Mouse (Mus musculus) left cerebral cortex, adult 11 months (tissue): ENCODE results near the gene Ntrk3.

Experiments
- DNase-seq: peaks from one replicate; pipeline ENCODE4 v3.0.0; 2022; ENCODE audit warnings: low spot score

The Ntrk3 gene

GRCm38 (mm10) chr7:78578461-78579359 is 159.1 kb downstream of the Ntrk3 start:
- DNase-seq, result no peak

GRCm38 (mm10) chr7:78578111-78578460 is 159.7 kb downstream of the Ntrk3 start:
- DNase-seq, result no peak

DNA sequence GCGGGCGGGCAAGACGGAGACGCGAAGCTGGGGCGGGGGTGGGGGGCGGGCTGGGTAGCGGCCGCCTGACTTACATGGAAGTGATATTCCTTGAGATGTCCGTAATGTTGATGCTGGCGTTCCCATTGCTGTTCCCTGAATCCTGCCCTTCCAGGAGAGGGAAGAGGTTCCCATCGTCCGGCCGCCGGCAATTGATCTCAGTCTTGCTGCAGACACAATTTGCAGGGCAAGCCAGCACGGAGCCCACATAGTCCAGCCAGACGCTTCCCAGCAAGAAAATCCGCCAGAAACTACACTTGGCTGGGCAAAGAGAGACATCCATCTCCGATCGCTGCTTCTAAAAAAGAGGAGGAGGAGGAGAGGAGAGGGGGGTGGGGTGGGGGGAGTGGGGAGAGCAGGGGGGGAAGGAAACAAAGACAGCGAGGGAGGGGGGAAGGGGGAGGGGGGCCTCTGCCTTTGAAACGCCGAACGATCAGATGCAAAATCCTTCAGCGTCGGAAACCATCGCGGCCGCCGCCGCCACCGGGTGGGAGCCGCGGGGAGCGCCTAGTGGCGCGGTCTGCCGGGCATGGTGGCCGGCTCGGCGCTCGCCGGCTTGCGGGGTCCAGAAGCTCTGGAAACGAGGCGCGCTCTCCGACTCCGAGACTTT is 160.2 kb downstream of the Ntrk3 start:
- no peak for DNase-seq

GRCm38 (mm10) chr7:78576706-78577461 is 160.9 kb downstream of the Ntrk3 start:
- DNase-seq, result no peak

DNA sequence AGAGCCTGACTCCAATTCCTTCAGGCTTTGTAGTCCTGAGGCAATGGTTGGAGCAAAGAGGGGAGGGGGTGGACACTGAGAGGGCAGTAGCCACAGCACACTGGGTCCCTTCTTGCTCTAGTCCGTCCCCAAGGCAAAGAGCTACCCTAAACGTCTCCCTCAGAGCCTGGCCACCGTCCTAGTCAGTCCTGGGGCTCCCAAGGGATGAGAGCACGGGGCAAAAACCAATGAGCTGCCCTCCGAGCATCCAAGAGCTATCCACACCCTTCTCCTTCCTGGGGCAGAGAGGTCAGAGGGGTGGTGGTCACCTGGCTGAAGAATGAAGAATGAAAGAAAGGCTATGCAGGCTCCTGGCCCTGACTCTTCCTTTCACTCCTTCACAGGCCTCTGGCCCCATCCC is 161.6 kb downstream of the Ntrk3 start:
- no peak for DNase-seq

DNA sequence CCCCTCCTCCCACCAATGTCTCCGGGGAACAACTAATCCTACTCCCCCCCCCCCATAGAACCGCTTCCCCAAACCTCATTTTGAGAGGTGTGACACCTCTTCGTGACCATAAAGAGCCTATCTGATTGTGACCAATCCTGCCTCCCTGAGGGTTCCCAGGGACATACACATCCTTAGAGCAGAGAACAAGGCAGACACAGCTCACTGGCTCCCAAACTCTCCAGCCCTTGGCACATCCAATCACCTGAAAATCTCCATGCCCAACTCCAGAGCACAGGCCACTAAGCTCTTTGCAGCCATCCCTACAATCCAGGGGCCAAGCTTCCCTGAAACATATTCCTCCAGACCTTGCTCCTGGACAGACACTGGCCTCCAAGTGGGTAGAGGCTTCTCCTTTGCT is 162.3 kb downstream of the Ntrk3 start:
- DNase-seq, result no peak

- no peak for DNase-seq
These were observed 166.6 kb downstream of the Ntrk3 start for GRCm38 (mm10) chr7:78571196-78571595.

DNA sequence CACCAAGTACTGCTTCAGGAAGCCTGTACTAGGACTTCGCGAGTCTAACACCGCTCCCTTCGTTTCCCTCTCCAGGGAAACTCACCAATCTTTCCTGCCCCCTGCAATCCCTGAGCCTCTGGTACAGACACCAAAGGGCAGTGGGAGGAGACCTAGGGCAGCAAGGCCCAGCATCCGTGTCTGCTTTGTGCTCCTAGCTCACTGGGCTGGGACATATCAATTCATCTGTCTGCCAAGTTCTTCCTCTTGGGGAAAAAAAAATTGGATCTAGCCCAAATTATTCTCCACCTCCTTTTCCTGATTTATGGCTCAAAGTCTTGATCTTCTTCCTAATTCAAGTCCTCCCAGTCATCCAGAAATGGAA is 168.6 kb downstream of the Ntrk3 start:
- DNase-seq, result no peak

DNA sequence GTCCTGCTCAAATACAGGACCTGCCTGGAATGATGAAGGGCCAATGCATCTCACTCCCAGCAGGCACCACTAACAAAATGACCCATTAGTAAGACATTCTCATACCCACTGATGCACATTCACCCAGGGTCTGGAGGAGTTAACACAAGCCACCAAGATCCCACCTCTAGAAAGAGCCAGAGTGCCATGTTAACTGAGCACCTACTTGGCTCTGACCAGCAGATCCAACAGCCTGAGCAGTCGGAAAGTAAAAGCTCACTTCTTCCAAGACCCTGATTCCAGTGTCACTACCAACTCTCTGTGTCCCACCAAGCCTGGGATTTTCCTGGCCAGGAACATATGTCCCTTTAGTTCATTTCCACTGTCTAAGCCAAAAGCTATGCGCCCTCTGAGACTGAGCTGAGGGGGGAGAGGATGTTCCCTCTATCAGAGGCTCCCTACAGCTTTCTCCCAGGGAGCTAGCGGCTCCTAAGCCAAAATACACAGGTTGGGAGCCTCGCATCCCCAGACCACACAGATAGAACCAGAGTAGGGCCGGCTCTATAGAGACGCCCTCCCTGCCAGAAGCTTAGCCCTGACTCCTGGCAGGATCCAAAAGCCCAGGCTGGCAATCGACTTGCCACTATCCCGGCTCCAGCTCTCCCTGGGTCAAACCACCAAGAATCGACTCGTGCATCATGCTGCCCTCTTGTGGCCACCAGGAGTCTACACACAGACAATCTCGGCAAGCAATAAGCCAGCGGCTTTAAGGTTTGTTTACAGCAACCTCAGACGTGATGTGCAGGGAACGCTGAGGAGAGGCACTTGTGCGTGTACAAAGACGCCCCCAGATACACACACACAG is 169.2 kb downstream of the Ntrk3 start:
- DNase-seq, result no peak

DNA sequence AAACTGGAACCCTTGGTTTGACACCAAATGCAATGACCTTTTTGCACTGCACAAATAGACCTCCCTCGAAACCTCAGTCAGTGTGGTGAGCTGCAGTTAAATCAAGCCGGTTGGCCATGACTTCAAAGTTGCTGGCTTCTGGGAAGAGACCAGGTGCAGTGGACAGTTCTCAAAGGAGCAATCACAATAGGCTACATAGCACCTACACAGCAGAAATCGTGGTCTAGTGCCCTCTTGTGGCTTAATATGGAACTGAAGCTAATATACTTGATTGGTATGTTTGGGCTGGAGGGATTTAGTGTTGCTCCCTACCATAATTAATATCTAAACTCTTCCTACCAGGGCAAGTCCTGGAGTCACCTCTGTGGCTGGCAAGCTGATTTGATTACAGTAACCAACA is 171.2 kb downstream of the Ntrk3 start:
- no peak for DNase-seq

GRCm38 (mm10) chr7:78565386-78565785 is 172.4 kb downstream of the Ntrk3 start:
- no peak for DNase-seq

GRCm38 (mm10) chr7:78558503-78558902 is 179.3 kb downstream of the Ntrk3 start:
- DNase-seq, result no peak

DNA sequence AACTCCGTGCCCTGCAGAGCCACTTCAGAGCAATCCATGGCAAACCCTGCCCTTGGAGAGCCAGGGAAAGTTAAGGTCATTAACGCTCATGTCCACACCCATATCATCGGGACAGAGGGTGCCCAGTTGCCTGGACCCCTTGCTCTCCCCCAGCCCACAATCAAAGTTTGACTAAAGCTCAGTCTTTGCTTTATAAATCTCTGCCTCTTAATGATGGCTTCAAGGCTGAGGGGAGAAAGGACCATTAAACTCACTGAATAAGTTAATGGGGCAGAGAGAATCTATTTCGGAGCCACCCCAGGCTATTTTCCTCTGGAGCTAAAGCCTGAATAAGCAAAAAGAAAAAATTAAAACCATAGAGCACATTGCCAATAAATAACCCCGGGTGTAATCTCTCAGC is 182.3 kb downstream of the Ntrk3 start:
- no peak for DNase-seq

DNA sequence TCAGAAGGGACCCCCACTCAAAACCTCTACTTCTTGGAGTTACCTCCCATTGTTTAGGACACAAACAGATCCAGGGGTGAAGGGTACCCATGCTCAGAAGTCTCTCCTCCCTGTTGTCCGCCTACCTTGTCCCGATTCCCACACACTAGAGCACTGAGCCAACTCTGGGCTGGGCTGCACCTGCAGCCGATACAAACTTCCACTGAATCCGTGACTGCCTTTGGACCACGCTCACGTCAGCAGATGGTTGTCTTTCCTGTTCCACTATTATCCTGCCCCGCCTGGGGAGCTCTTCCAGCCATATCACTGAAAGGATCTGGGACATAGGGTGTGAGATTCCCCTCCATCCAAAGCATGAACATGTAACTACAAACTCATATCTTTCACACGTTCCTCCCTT is 188.4 kb downstream of the Ntrk3 start:
- no peak for DNase-seq

DNA sequence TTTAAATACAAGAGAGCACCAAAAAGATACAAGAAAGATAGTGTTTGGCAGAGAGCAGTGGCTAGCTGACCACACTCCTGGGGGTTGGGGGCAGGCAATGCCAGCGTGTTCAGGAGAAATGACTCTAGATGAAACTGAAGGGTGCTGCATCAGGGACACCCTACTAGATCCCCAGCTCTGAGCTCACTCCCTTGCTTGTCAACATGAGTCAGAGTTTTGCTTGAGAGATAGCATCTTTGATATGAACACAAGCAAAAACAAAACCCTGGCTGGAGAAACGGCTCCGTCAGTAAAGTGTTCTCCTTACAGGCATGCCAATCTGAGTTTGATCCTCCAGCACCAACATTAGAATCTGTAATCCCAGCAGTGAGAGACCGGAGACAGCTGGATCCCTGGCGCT is 189.1 kb downstream of the Ntrk3 start:
- no peak for DNase-seq

DNA sequence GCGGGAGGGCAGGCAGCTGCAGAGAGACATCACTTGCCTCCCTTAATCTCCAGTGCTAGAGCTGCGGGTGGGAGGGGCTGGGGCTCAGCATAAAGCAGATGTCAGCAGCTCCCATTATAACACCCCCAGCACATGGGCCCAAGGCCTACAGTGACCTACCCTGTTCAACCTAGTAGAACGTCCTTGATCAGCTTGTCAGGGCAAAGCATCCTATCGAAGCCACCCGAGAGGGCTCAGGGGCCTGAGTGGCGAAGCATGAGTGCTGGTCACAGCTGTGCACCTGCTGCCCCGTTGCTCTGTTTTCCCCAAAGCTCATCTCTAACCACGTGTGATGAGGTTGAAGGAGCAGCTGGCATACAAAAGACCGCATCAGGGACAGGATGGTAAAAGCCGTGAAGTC is 191.3 kb downstream of the Ntrk3 start:
- no peak for DNase-seq

DNA sequence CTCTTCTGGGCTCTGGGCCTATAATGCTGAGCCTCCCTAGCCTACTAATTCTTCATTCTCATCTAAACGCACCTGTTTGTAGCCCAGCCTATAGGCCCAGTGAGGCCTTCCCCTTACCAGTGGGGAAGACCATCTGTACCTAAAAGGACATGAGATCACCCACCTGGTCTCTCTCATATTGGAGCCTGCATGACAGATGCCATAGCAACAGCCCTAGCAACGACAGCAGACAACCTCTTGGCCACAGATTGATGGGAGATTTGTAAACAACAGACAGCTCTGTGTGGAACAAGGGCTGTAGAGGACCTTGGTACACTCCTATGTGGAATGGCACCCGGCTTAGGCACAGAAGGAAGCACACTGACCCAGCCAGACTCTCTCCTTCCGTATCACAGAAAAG is 195.3 kb downstream of the Ntrk3 start:
- DNase-seq, result no peak

DNA sequence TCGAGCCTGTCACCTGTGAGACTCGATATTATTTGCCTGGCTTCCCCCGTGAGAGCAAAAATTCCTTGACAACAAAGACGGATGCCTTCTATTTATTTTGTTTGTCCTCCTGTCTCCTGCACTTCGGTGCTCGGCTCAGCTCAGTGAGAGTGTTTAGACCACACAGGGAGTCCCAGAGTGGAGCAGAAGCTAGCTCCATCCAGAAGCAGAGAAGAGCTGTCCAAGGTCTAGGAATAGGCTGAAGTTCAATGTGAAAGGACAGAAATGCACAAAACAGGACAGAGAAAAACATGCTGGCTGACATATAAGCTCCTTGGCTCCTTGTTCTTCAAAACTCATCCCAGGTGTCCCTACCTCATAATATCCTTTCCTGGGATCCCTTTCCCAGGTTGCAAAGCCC is 207.5 kb downstream of the Ntrk3 start:
- DNase-seq, result no peak

DNA sequence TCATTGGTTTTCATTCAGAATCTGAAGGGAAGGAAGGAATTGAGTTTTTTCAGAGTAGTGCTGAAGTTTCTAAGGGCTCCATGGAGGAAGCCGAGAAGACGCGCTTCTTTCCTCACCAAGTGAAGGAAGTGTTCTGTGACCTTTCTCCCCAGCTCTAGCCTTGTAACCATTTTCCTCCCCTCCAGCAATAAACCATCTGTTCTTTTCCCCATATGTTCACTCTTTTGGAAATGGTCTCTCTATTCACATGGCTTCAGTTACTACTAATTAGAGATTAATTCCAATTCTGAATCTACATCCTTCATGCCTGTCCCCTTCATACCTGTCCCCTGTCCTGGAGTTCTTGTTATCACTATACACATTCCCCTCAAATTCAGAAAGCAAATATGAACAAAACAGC is 209.8 kb downstream of the Ntrk3 start:
- DNase-seq, result no peak

GRCm38 (mm10) chr7:78527564-78527963 is 210.2 kb downstream of the Ntrk3 start:
- no peak for DNase-seq

DNA sequence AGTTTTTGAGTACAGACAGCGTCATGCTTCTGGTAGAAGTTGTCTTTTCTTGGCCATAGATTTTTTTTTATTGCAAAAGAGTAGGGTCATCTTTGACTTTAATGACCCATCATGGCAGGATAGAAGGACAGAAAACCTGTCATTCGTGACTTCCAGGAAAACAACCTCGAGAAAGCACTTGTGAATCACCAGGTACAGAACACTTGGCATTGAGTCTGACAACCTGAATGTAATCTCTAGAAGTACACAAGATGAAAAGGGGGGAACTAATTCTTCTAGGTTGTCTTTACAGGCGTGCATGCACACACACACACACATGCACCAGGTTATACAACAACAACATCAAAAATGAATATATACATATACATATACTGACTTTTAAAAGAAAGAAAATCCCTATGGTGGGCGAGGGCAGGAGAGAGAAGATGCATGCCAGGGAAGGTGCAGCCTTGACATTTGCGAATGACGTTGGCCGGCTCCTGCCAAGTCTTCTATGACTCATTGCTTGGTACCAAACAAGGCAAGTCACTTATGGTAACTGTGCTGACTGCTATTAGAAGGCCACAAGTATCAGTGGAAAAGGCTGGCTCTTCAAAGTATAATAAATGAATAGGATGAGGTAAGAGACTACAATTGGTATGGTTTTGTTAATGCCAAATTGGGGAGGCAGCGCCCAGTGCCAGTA is 217.4 kb downstream of the Ntrk3 start:
- no peak for DNase-seq

DNA sequence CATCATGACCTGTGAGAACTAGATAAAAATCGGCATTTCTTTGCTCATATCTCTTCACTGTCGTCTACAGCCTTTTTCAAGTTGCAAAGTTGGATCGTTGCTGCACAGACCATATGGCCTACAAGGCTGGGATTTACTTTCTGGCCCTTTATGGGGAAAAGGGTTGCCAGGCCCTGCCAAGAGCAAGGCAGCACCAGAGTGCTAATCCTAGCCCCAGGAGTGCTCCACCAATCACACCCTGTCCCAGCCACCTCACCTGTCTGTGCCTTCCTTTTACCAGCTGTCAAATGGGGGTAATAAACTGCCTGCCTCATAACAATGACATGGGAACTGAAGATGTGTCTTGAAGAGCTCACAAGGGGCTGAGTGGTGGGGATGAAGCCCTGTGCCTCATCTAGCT is 218.1 kb downstream of the Ntrk3 start:
- no peak for DNase-seq
